Mouse (Mus musculus) lung, embryonic 14.5 days (tissue): ENCODE data around the gene Cc2d2a. TPM values are rescaled to one million over a fixed set of nuclear protein-coding genes. Genes with fewer than 3 reads are reported as not detected.

Source experiments
- ATAC-seq: fragments of 200-750 bp; cut with Nextera tagmentation; 2 replicates; pipeline ENCODE4 v1.8.0; 2017; ENCODE audit warnings: mild to moderate bottlenecking, moderate TSS enrichment, moderate library complexity; ENCODE audit not compliant: insufficient read depth
- DNase-seq: peaks from one replicate; pipeline ENCODE4 v3.0.0-alpha.2; 2015
- H3K27ac ChIP-seq: fragments of 300-500 bp; sonication (generic); 2 replicates; pipeline ENCODE4 v1.5.1; 2014; ENCODE audit warnings: low read depth, mild to moderate bottlenecking, moderate library complexity
- H3K27me3 ChIP-seq: fragments of 300-500 bp; sonication (generic); 2 replicates; pipeline ENCODE4 v1.6.1; 2014; ENCODE audit warnings: low read length, control low read depth; ENCODE audit not compliant: insufficient read depth
- H3K36me3 ChIP-seq: fragments of 300-500 bp; sonication (generic); 2 replicates; pipeline ENCODE4 v1.6.1; 2014; ENCODE audit warnings: control low read depth; ENCODE audit not compliant: insufficient read depth
- H3K4me1 ChIP-seq: fragments of 300-500 bp; sonication (generic); 2 replicates; pipeline ENCODE4 v1.6.1; 2014; ENCODE audit warnings: antibody characterized with exemption, control low read depth; ENCODE audit not compliant: insufficient read depth
- H3K4me2 ChIP-seq: fragments of 300-500 bp; sonication (generic); 2 replicates; pipeline ENCODE4 v1.6.1; 2014; ENCODE audit warnings: mild to moderate bottlenecking
- H3K4me3 ChIP-seq: fragments of 300-500 bp; sonication (generic); 2 replicates; pipeline ENCODE4 v1.5.1; 2014; ENCODE audit warnings: low read depth, low read length
- H3K9ac ChIP-seq: fragments of 300-500 bp; sonication (generic); 2 replicates; pipeline ENCODE4 v1.6.1; 2014
- H3K9me3 ChIP-seq: fragments of 300-500 bp; sonication (generic); 2 replicates; pipeline ENCODE4 v1.6.1; 2016; ENCODE audit warnings: low read depth, low read length, control low read depth
- CTCF ChIP-seq: IDR thresholded peaks from 2 replicates; pipeline ENCODE4 v1.5.1; 2016; ENCODE audit warnings: antibody characterized with exemption, low read depth
- WGBS: fragments of 180-500 bp; shearing (Covaris S2); extraction: QIAGEN DNeasy Blood & Tissue Kit; methylation state at CpG from one replicate; pipeline ENCODE4 v1.1.7; 2014; 5-methylcytosine and 5-hydroxymethylcytosine counted together
- polyA plus RNA-seq: library from polyadenylated mRNA; unstranded; fragments of >200 nt; fragmentation: Nextera tagmentation; extraction: Ambion mirVana; gene quantifications from 2 replicates; pipeline ENCODE4 v1.2.1, GENCODE M21; 2014

The Cc2d2a gene
- polyA plus RNA-seq, 1 experiment from 2014 or later = 14.4 TPM

DNA sequence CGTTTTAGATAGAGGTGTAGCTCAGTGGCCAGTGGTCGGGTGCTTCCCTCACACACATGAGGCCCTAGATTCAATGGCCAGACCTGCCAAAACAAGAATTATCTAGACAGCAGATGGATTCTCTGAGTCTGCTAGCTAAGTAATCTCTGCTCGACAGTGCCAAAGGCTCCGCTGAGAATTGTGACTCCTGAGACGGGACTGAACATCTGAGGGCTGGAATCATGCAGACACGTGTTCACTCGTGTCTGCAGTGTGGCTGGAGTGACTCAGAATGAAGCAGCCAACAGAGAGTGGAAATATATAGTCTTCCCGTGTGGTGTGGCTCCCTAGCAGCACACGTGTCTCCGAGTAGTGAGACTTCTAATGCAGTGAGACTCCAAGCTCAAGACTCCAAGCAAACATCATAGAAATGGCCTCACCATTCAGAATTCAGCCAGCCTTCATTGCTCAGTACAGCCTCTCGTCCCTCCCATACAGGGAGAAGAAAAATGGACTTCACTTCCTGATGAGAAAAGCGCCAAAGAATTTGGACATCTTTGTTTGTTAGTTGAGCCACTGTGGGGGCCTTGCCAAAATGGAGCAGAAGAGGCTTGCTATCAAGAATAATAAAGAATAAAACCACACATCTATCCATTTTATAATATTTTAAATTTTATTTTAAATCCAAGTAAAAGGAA, 14.9 kb upstream of the Cc2d2a start:
- H3K27ac ChIP-seq = no peak overlapping the region
- no peaks in the 10 kb centered on the region for H3K9me3 ChIP-seq
- no peak overlapping the region for H3K4me3 ChIP-seq
- H3K4me2 ChIP-seq = no peak overlapping the region
- H3K27me3 ChIP-seq = no peaks in the 10 kb centered on the region
- DNase-seq = peak; percentile 67
- 50% methylated on average over 12 of the region's 12 CpGs for WGBS
- H3K9ac ChIP-seq = no peak overlapping the region
- peak; percentile 79 for ATAC-seq
- TF ChIP-seq CTCF = no peak
- H3K36me3 ChIP-seq = no peaks in the 10 kb centered on the region
- no peaks in the 10 kb centered on the region for H3K4me1 ChIP-seq

DNA sequence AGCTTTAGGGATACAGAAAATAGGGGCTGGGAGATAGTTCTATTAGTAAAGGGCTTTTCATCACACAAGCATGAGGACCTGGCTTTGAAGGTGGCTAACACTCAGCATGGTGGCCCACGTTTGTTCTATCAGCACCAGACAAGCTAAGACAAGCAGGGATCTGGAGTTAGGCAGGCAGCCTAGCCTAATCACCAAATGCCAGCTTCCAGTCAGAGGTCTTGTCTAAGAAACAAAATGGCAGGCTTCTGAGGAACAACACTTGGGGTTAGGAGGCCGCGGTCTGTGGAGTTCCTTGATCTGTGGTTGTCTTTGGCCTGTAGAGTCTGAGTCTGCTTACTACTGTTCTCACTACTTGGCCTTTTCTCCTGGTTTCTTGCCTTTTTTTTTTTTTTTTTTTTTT, 648 bp upstream of the Cc2d2a start:
- WGBS = 82% methylated on average over 3 of the region's 3 CpGs
- H3K4me1 ChIP-seq = peaks cover 17% of the 10 kb centered on the region
- H3K4me3 ChIP-seq = no peak overlapping the region
- peak overlapping the region; percentile 69; the same call in 1 of the 2 replicates for H3K4me2 ChIP-seq
- no peak overlapping the region for H3K9ac ChIP-seq
- H3K36me3 ChIP-seq = no peaks in the 10 kb centered on the region
- H3K27ac ChIP-seq = peak overlapping the region; percentile 98
- H3K9me3 ChIP-seq = no peaks in the 10 kb centered on the region
- H3K27me3 ChIP-seq = no peaks in the 10 kb centered on the region
- ATAC-seq (no peak), DNase-seq (peak; percentile 6)
- TF ChIP-seq CTCF = no peak

DNA sequence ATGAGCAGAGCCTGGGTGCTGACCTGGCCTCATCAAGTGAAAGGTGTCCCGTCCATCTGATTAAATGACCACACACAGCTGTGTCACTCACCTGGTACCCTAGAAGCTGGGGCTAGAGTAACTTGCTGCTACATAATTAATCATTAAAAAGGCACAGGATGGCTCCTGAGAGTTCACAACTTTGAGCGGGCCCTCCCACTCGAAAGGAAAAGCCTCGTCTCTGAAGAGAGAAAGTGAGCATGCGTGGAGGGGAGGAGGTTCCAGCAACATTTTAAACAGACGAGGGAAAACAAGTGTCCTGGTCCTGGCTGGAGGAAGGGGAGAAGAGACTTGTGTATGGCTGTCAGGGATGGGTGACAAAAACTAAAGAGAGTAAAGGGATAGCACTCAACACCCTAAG, 1.4 kb downstream of the Cc2d2a start:
- Histone ChIP-seq H3K9ac (peak overlapping the region; percentile 63; the same call in 1 of the 2 replicates), H3K27me3 (no peaks in the 10 kb centered on the region), H3K9me3 (no peaks in the 10 kb centered on the region), H3K36me3 (no peaks in the 10 kb centered on the region), H3K4me1 (peaks cover 17% of the 10 kb centered on the region), H3K4me2 (peak overlapping the region; percentile 69), H3K4me3 (peak overlapping the region; percentile 48), H3K27ac (peak overlapping the region; percentile 75)
- peak; percentile 22; the same call in 1 of the 2 replicates for ATAC-seq
- DNase-seq = peak; percentile 30
- WGBS = 17% methylated on average over 6 of the region's 6 CpGs
- no peak for TF ChIP-seq CTCF

DNA sequence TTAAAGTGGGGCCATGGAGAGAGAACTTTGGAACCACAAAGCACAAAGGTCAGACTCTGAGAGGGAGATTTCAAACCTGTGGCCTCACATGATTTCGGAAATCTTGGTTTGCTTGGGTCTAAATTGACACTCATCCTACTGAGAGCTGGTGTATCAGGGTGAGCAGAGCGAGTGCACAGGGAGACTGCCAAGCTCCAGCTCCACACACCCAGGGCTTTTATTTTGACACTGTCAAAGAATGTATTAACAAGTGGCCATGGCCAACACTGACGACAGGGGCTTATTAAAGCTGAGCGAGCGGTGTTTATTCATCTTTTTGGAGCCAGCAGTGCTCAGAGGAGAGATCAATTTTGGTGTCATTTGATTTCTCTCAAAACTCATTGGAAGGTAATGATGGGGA, 3.0 kb downstream of the Cc2d2a start:
- Histone ChIP-seq H3K9ac (no peak overlapping the region), H3K4me2 (peak overlapping the region; percentile 50), H3K36me3 (no peaks in the 10 kb centered on the region), H3K4me3 (0 out of 2 replicates have a peak overlapping the region, but pooled peaks have one; percentile 8), H3K27me3 (no peaks in the 10 kb centered on the region), H3K27ac (no peak overlapping the region), H3K4me1 (peaks cover 17% of the 10 kb centered on the region), H3K9me3 (no peaks in the 10 kb centered on the region)
- 18% methylated on average over 5 of the region's 5 CpGs for whole genome bisulfite sequencing
- ATAC-seq (peak; percentile 21; the same call in 1 of the 2 replicates), DNase-seq (peak; percentile 68)
- TF ChIP-seq CTCF = no peak

DNA sequence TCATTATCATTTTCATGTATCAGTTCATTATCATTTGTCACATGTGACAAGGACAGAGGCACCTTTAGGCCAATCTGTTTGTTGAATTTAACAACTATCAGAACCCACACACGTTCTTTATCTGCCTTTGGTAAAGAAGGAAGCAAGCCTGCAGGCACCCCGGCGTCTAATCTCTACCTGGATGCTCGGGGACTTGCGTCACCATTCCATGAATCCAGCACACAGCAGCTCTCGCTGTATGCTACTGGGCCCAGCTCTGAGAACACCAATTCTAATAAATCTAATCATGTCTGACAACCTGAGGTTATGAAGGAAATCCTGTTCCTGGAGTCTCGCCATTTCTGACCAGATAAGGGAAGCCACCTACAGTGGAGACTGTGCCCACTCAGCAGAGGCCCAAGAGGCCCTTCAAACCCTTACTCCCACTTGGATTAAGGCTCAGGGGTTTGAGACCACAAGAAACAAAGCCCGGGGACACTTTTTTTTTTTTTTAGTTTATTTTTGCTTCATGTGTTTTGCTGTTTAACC, 7.0 kb downstream of the Cc2d2a start:
- Histone ChIP-seq H3K4me1 (0 out of 2 replicates have a peak, but pooled peaks cover 10% of the 10 kb centered on the region), H3K27me3 (no peaks in the 10 kb centered on the region), H3K9ac (no peak overlapping the region), H3K9me3 (no peaks in the 10 kb centered on the region), H3K27ac (no peak overlapping the region), H3K4me3 (no peak overlapping the region), H3K4me2 (no peak overlapping the region), H3K36me3 (no peaks in the 10 kb centered on the region)
- 53% methylated on average over 8 of the region's 8 CpGs for WGBS
- DNase-seq (no peak), ATAC-seq (no peak)
- TF ChIP-seq CTCF = no peak

DNA sequence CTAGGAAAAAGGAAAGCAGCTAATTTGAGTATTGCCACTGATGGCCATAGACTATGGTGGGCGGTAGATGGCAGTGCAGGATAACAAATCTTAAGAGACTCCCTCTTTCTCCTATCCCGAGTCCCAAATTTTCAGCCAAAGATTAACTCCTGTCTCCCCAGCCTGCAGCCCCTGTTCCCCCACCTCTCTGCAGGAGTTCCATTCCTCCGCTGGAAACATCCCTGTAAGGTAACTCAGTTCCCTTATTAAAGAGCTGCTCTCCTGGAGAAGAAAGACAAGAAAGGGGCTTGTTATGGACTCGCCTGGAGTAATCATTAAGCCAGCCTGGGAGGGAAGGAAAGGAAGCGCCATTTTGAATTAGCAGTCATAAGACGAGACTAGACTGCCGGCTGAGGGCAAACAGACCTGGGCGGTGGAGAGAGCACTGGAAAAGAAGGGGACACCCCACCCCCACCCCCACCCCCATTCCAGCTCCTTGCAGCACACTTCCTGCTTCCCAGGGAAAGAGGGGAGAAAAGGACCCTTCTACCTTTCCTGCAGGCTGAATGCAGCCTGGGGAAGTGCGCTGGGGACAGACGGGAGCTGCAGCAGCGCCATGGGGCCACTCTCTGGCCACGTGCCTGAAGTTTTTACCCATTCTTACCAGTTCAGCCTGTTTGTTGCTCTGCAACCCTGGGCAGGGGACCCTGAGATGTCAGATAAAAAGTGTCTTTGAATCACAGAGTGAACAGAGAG, 10.2 kb downstream of the Cc2d2a start:
- H3K4me3 ChIP-seq = peak overlapping the region; percentile 48
- H3K36me3 ChIP-seq = no peaks in the 10 kb centered on the region
- TF ChIP-seq CTCF = peak; percentile 77
- H3K9me3 ChIP-seq = no peaks in the 10 kb centered on the region
- ATAC-seq (peak; percentile 94), DNase-seq (peak; percentile 93)
- no peaks in the 10 kb centered on the region for H3K27me3 ChIP-seq
- 0 out of 2 replicates have a peak, but pooled peaks cover 4% of the 10 kb centered on the region for H3K4me1 ChIP-seq
- H3K9ac ChIP-seq = peak overlapping the region; percentile 77
- peak overlapping the region; percentile 94 for H3K27ac ChIP-seq
- 0% methylated on average over 12 of the region's 12 CpGs for WGBS
- peak overlapping the region; percentile 71 for H3K4me2 ChIP-seq

DNA sequence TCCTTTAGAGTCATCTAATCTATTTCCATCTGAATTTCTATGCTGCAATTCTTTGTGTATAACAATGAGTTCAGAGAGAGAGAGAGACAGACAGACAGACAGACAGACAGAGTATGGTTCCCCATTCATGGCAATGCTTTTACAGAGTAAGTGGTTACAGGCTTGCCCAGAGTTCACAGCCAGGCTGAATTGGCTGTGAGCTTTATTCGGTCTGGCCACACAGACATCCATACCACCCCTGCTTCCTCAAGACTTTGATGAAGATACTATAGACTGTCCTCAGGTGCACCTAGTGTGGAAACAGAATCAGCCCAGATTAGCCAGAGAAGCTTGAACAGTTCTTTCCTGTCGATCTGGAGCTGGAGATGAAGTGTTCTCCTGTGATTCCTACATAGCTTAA, 10.9 kb downstream of the Cc2d2a start:
- no peaks in the 10 kb centered on the region for H3K27me3 ChIP-seq
- peak overlapping the region; percentile 48 for H3K4me3 ChIP-seq
- peak overlapping the region; percentile 94 for H3K27ac ChIP-seq
- H3K4me1 ChIP-seq = 0 out of 2 replicates have a peak, but pooled peaks cover 4% of the 10 kb centered on the region
- peak overlapping the region; percentile 77 for H3K9ac ChIP-seq
- TF ChIP-seq CTCF = no peak
- peak overlapping the region; percentile 71 for H3K4me2 ChIP-seq
- 71% methylated on average over 2 of the region's 2 CpGs for WGBS
- no peak for ATAC-seq
- peaks cover 7% of the 10 kb centered on the region; the same call in 1 of the 2 replicates for H3K36me3 ChIP-seq
- peak; percentile 17 for DNase-seq
- H3K9me3 ChIP-seq = no peaks in the 10 kb centered on the region
